14 mouse cellular contexts compared by ENCODE assay signal in genomic region chr16:91792477-91793196, GRCm38 (mm10).
A peak's percentile ranks its signal among the peaks of the same experiment; 100 is the strongest.
DNase-seq lines count a peak whose midpoint lies in the region; ATAC-seq and TF ChIP-seq lines count a peak whose summit lies in the region.
"Had no signal": no experiment of that assay in that cellular context is flagged by ENCODE, and none has a peak within 500 bp of the region (broad histone marks: within the 10 kb centered on the region; RNA-seq: fewer than 3 reads in every experiment).

No protein-coding gene starts in this region.

- H3K27me3 ChIP-seq in heart, embryonic 12.5 days (replicated peaks) = no peaks in the 10 kb centered on the region
- H3K27me3 ChIP-seq in heart, adult 2 months (ENCODE audit: control insufficient read depth, insufficient read depth, low read length) = no peaks in the 10 kb centered on the region
- no peaks in the 10 kb centered on the region for H3K27me3 ChIP-seq in kidney, postnatal 0 days (ENCODE audit: insufficient read depth, low read length)
- H3K27me3 ChIP-seq in kidney, embryonic 14.5 days (ENCODE audit: control insufficient read depth, insufficient read depth, low read length) = no peaks in the 10 kb centered on the region
- H3K27me3 ChIP-seq in MEL (ENCODE audit: control insufficient read depth in 1 of 2, insufficient read depth in 2 of 2, low read length in 2 of 2) = no peaks in the 10 kb centered on the region
- H3K27me3 ChIP-seq: forebrain, embryonic 13.5 days had no signal

- H3K4me2 ChIP-seq in heart, embryonic 12.5 days = no peak overlapping the region
- H3K4me2 ChIP-seq in kidney, postnatal 0 days (ENCODE audit: low read length) = no peak overlapping the region
- H3K4me2 ChIP-seq in kidney, embryonic 14.5 days (replicated peaks; ENCODE audit: low read depth, low read length) = no peak overlapping the region
- H3K4me2 ChIP-seq: forebrain, embryonic 13.5 days had no signal

- no peak for TF ChIP-seq EP300 in heart, adult 2 months (IDR thresholded peaks at IDR 0.05; ENCODE audit: insufficient read depth, low read depth, low read length)
- TF ChIP-seq EP300 in MEL (IDR thresholded peaks at IDR 0.05; ENCODE audit: low read depth in 1 of 2, low read length in 2 of 2) = no peak

- TF ChIP-seq POLR2A in heart, adult 2 months (IDR thresholded peaks at IDR 0.05; ENCODE audit: insufficient read depth, low read depth, low read length) = no peak
- TF ChIP-seq POLR2A in MEL (IDR thresholded peaks at IDR 0.05; ENCODE audit: control insufficient read depth in 1 of 2, insufficient read depth in 1 of 2, low read depth in 1 of 2, low read length in 2 of 2, poor library complexity in 1 of 2) = no peak

- DNase-seq in heart, adult 2 months = no peak
- peak; percentile 81 for DNase-seq in kidney, postnatal 0 days (ENCODE audit: low spot score)
- no peak for DNase-seq in MEL (ENCODE audit: low read depth, low spot score)
- DNase-seq in kidney, postnatal 36 days = peak; percentile 26 to 37
- DNase-seq: cerebellum, adult 18-20 months; cerebellum, postnatal 36 days; heart, postnatal 14 days had no signal

- H3K27ac ChIP-seq in heart, embryonic 12.5 days (ENCODE audit: poor library complexity, severe bottlenecking) = peak overlapping the region; percentile 76
- H3K27ac ChIP-seq in heart, adult 2 months = no peak overlapping the region; the same call in 1 of the 2 replicates
- 0 out of 2 replicates have a peak overlapping the region, but pooled peaks have one; percentile 2 for H3K27ac ChIP-seq in kidney, postnatal 0 days
- H3K27ac ChIP-seq in kidney, embryonic 14.5 days (ENCODE audit: low read depth, low read length) = no peak overlapping the region
- peak overlapping the region; percentile 1; the same call in 1 of the 2 replicates for H3K27ac ChIP-seq in MEL (ENCODE audit: control insufficient read depth, low read depth, low read length)
- H3K27ac ChIP-seq: embryonic facial prominence, embryonic 10.5 days; forebrain, embryonic 13.5 days; limb, embryonic 10.5 days had no signal

- TF ChIP-seq RAD21 in MEL (IDR thresholded peaks at IDR 0.05; ENCODE audit: low read depth, low read length) = no peak

- intact Hi-C loops in heart, adult 2 months (cut with DNase I) = no loop called here

- WGBS in heart, embryonic 12.5 days = 71% methylated on average over 8 of the region's 8 CpGs
- WGBS in heart, adult 2 months = 51% methylated on average over 8 of the region's 8 CpGs
- 44% methylated on average over 8 of the region's 8 CpGs for WGBS in kidney, postnatal 0 days
- WGBS in kidney, embryonic 14.5 days = 47% methylated on average over 8 of the region's 8 CpGs

- no peak for TF ChIP-seq CTCF in heart, adult 2 months (IDR thresholded peaks at IDR 0.05)
- no peak for TF ChIP-seq CTCF in kidney, postnatal 0 days (IDR thresholded peaks at IDR 0.05; ENCODE audit: low read depth)
- TF ChIP-seq CTCF in MEL (IDR thresholded peaks at IDR 0.05 in 2 of 3, conservative IDR thresholded peaks at IDR 0.05 in 1 of 3; ENCODE audit: control insufficient read depth in 1 of 3, insufficient read depth in 1 of 3, low read depth in 2 of 3, low read length in 3 of 3, poor library complexity in 1 of 3, severe bottlenecking in 1 of 3) = no peak

- no peak overlapping the region for H3K9ac ChIP-seq in heart, embryonic 12.5 days
- H3K9ac ChIP-seq in heart, adult 2 months (ENCODE audit: low read depth, low read length) = no peak overlapping the region
- no peak overlapping the region for H3K9ac ChIP-seq in kidney, postnatal 0 days (ENCODE audit: low read depth, low read length)
- H3K9ac ChIP-seq in kidney, embryonic 14.5 days (ENCODE audit: low read depth, low read length) = no peak overlapping the region
- no peak overlapping the region for H3K9ac ChIP-seq in MEL (ENCODE audit: control insufficient read depth, low read depth, low read length, poor library complexity, severe bottlenecking)
- H3K9ac ChIP-seq: forebrain, embryonic 13.5 days; liver, embryonic 15.5 days had no signal

- no peaks in the 10 kb centered on the region; the same call in 1 of the 2 replicates for H3K79me2 ChIP-seq in heart, adult 2 months (replicated peaks; ENCODE audit: control insufficient read depth, insufficient read depth, low read length)
- H3K79me2 ChIP-seq in MEL (ENCODE audit: control insufficient read depth, insufficient read depth, low read length, poor library complexity) = no peaks in the 10 kb centered on the region

- H3K4me1 ChIP-seq in heart, embryonic 12.5 days (replicated peaks) = peaks cover 45% of the 10 kb centered on the region
- H3K4me1 ChIP-seq in heart, adult 2 months (ENCODE audit: control insufficient read depth, insufficient read depth, low read length) = peaks cover 11% of the 10 kb centered on the region
- H3K4me1 ChIP-seq in kidney, postnatal 0 days (replicated peaks; ENCODE audit: insufficient read depth, low read length) = no peaks in the 10 kb centered on the region; the same call in 1 of the 2 replicates
- H3K4me1 ChIP-seq in kidney, embryonic 14.5 days (ENCODE audit: control insufficient read depth, insufficient read depth, low read length) = peaks cover 6% of the 10 kb centered on the region; the same call in 1 of the 2 replicates
- peaks cover 15 to 39% of the 10 kb centered on the region in 2 experiments for H3K4me1 ChIP-seq in MEL (ENCODE audit: control insufficient read depth in 1 of 2, insufficient read depth in 2 of 2, low read length in 2 of 2)
- H3K4me1 ChIP-seq: embryonic facial prominence, embryonic 10.5 days; forebrain, embryonic 13.5 days had no signal

- ATAC-seq in heart, embryonic 12.5 days (ENCODE audit: insufficient number of reproducible peaks, low FRiP score) = no peak
- no peak for ATAC-seq in kidney, postnatal 0 days (replicated peaks; ENCODE audit: low FRiP score, low read depth)
- no peak for ATAC-seq in kidney, embryonic 14.5 days (ENCODE audit: low FRiP score, low TSS enrichment)
- ATAC-seq in cerebellum, adult (ENCODE audit: insufficient number of reproducible peaks, low FRiP score, low TSS enrichment) = no peak
- ATAC-seq: forebrain, embryonic 13.5 days had no signal

- peaks cover 33% of the 10 kb centered on the region for H3K36me3 ChIP-seq in heart, embryonic 12.5 days
- H3K36me3 ChIP-seq in heart, adult 2 months (ENCODE audit: control insufficient read depth, insufficient read depth, low read length) = no peaks in the 10 kb centered on the region
- H3K36me3 ChIP-seq in kidney, postnatal 0 days (ENCODE audit: insufficient read depth, low read length) = 0 out of 2 replicates have a peak, but pooled peaks cover 4% of the 10 kb centered on the region
- H3K36me3 ChIP-seq in kidney, embryonic 14.5 days (ENCODE audit: control insufficient read depth, insufficient read depth, low read length) = peaks cover 15% of the 10 kb centered on the region
- peaks cover 0 to 35% of the 10 kb centered on the region in 2 experiments; a peak in 2 of 4 replicates for H3K36me3 ChIP-seq in MEL (ENCODE audit: control insufficient read depth in 1 of 2, insufficient read depth in 2 of 2, low read length in 2 of 2)
- H3K36me3 ChIP-seq: liver, embryonic 15.5 days had no signal

- no peaks in the 10 kb centered on the region for H3K9me3 ChIP-seq in heart, embryonic 12.5 days (replicated peaks)
- H3K9me3 ChIP-seq in kidney, postnatal 0 days (replicated peaks; ENCODE audit: low read length) = no peaks in the 10 kb centered on the region
- H3K9me3 ChIP-seq in kidney, embryonic 14.5 days (ENCODE audit: control insufficient read depth, low read length) = no peaks in the 10 kb centered on the region
- no peaks in the 10 kb centered on the region for H3K9me3 ChIP-seq in MEL (replicated peaks; ENCODE audit: insufficient read depth, low read length)
- H3K9me3 ChIP-seq: embryonic facial prominence, embryonic 10.5 days; forebrain, embryonic 13.5 days; limb, embryonic 10.5 days; liver, embryonic 15.5 days had no signal

- no peak overlapping the region for H3K4me3 ChIP-seq in heart, embryonic 12.5 days
- no peak overlapping the region for H3K4me3 ChIP-seq in heart, adult 2 months
- H3K4me3 ChIP-seq in kidney, postnatal 0 days (replicated peaks; ENCODE audit: low read depth, low read length) = no peak overlapping the region
- no peak overlapping the region for H3K4me3 ChIP-seq in kidney, embryonic 14.5 days (ENCODE audit: low read length)
- no peak overlapping the region for H3K4me3 ChIP-seq in MEL (ENCODE audit: control insufficient read depth in 1 of 2, insufficient read depth in 1 of 2, low read depth in 2 of 2, low read length in 2 of 2)
- H3K4me3 ChIP-seq: embryonic facial prominence, embryonic 10.5 days; forebrain, embryonic 13.5 days; limb, embryonic 10.5 days; liver, embryonic 15.5 days had no signal

TF ChIP-seq in MEL, 35 proteins besides CTCF, POLR2A, EP300 and RAD21:
- TF ChIP-seq TCF12 (IDR thresholded peaks at IDR 0.05; ENCODE audit: low read depth, low read length) = no peak
- TF ChIP-seq POLR2AphosphoS5 (IDR thresholded peaks at IDR 0.05; ENCODE audit: borderline replicate concordance, low read depth, low read length) = no peak
- TF ChIP-seq CHD1 (IDR thresholded peaks at IDR 0.05; ENCODE audit: low read depth, low read length) = no peak
- TF ChIP-seq ZKSCAN1 (IDR thresholded peaks at IDR 0.05; ENCODE audit: low read depth, low read length) = no peak
- TF ChIP-seq SMC3 (IDR thresholded peaks at IDR 0.05; ENCODE audit: low read depth, low read length) = no peak
- TF ChIP-seq ELF1 (IDR thresholded peaks at IDR 0.05; ENCODE audit: low read depth, low read length) = no peak

Comparison
In these comparisons a context has a peak if more than half of its experiments do, and no peak if none do; other contexts are left out.
1. H3K27ac ChIP-seq: peak in heart, embryonic 12.5 days (single experiment), kidney, postnatal 0 days (single experiment) and MEL (single experiment); none in heart, adult 2 months (single experiment) and kidney, embryonic 14.5 days (single experiment).
2. DNase-seq: peak in kidney, postnatal 0 days (single experiment) and kidney, postnatal 36 days (2 of 2); none in heart, adult 2 months (0 of 2) and MEL (single experiment).